Mouse (Mus musculus): ENCODE results near the gene Gale. TPM values are rescaled to one million over a fixed set of nuclear protein-coding genes. Genes with fewer than 3 reads are reported as not detected.
A peak's percentile ranks its signal among the peaks of the same experiment; 100 is the strongest.
"Not testable (repeated sequence)": the region's sequence is repeated elsewhere in the genome, so short reads cannot be mapped to it uniquely, and the experiment has no call there.

Gale gene
- total RNA-seq, 2 experiments from 2014 or later, result 2.8 to 4.0 TPM

DNA sequence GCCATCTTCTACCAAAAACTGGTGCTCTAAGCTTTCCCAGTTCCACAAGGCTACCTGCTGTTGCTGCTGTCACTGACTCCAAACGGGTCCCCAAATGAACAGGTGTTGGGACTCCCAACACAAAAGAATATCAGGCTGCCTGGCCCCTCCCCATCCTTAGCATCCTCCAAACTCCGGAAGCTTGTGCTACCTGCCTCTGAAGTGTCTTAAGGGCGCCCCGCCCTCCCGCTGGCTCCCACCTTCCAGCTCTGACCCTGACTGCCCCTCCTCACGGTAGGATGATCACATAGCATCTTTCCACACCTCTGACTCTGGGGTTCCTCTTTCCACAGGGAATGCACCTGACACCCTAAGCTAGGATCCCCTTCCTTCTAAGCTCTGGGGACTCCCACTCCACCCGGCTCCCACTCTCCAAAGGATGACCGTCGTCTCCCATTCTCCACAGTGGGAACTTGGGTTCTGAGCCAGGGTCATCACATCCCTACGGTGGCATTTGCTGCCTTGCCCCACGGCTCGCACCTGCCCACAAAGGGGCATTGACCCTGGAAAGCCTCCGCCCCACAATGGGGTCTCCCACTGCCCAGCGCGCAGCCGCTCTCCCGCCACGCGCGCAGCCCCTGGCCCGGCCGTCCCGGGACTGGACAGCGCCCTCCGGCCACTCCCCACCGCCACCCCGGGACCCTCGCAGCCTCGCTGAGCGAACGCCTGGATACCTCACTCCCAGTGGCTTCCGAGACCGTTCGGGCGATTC, 8.5 kb downstream of the Gale start:
- DNase-seq, result no peak

DNA sequence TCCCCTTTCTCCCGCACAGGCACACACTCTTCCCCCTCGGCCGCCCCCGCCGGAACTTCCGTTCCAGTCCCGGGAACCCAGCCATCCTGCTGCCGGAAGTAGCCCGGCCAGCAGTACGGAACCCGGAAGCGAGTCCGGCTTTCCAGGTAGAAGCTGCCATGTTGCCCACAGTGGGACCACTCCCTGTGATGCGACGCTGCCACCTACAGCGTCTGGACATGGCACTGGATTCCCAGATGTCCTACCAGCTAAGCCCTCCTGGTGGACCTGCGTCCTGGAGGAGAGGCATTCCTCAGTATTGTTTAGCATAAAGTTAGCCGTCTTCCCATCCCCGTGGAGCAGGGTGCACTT, 9.0 kb downstream of the Gale start, which contains the start of gene Lypla2:
Lypla2 (minus strand) TSS at position 71 of the 351 bp plus-strand sequence.
- peak; percentile 90 for DNase-seq

DNA sequence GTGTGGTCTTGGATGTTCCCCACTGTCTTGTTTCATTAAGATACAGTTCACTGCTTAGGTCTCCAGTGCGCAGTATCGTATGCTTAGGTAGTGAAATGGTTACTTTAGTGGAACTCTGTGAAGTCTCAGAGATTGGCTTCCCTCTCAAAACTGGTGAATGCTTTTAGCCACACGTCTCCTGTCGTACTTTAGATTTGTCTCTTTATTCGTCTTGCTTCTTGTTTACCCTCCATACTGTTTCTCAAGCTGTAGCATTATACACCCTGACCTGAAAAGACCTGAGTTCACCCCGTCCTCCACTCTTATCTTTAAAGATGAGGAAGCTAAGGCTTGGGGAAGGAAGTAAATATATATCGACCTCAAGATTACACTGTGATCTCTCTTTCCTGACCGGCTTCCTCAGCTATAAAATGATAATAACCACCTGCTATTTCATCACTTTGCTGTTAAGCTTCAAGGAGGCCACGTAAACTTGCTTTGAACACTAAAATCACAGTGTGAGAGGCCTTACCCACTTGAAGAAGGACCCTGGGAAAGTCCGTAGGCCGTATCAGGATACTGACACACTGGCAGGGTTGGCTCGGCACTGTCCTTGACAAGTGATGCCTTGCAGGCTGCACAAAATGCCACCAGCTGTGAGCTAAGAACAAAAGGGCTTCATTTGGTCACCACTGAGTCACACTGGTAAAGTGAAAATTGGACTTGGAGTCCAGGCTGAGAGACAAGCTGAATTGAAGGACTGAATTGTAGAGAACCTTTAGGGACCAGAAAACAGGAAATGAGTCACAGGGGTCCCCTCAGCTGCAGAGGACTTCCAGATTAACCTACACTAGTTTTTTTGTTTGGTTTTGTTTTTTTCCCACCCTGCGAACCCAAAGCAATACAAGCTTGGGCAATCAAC, 9.6 kb downstream of the Gale start:
- DNase-seq, result no peak

DNA sequence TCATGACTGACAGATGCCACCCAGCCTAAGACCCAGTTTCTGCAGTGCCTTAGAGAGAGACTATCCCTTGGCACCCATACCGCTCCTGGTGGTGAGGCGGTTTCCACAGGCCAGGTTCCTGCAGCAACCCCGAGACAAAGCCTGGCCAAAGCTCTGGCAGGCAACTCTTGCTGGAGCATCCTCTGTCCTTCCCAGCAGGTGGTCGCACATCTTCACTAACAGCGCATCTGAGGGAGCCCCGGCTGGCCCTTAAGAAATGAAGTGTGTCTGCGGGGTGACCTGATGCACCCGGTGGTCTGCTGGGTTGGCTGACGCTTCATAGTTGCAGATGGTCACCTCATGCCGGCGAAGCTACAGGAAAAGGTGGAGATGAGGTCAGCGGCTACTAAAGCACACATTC, 12.6 kb downstream of the Gale start:
- DNase-seq, result no peak

DNA sequence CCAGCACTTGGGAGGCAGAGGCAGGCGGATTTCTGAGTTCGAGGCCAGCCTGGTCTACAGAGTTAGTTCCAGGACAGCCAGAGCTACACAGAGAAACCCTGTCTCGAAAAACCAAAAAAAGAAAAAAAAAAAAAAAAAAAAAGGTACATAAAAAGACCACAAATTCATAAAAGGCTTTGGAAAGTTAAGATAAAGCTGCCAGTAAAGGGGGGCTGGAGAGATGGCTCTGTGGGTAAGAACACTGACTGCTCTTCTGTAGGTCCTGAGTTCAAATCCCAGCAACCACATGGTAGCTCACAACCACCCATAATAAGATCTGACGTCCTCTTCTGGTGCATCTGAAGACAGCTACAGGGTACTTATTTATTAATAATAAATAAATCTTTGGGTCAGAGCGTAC, 16.7 kb downstream of the Gale start:
- DNase-seq, result not testable (repeated sequence)

DNA sequence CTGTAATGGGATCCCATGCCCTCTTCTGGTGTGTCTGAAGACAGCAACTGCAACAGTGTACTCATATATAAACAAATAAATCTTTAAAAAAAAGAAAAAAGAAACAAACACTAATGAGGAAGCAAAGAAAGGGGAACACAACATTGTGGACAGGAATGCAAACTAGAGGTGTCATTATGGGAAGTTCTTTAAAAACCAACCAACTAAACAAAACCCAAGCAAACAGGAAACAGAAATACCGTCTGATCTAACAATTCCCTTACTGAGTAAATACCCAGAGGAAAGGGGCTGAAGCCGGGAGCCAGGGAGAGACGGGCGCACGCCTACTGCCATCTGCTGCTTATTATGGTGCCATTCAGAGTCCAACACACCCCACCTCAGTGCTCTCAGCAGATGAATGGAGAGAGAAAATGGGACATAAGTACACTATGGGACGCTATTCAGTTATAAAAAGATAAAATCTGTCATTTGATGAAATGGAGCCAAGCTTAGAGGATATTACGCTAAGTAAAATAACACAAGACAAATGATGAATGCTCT, 18.1 kb downstream of the Gale start:
- no peak for DNase-seq

DNA sequence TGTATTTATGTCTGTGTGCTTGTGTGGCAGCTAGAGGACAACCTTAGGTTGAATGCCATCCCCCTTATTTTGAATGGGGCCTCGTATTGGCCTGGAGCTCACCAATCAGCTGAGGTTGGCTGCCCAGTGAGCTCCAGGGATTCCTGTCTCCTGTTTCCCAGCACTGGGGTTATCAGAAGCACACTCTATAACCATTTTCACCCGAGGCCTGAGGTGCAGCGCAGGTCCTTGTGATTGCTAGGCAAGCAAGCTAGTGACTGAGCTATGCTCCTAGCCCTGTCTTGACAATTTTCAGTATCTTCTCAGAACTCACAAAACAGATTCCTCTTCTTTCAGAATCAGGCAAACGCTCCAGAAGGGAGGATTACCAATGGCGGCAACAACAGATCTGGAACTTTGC, 21.0 kb downstream of the Gale start:
- no peak for DNase-seq

DNA sequence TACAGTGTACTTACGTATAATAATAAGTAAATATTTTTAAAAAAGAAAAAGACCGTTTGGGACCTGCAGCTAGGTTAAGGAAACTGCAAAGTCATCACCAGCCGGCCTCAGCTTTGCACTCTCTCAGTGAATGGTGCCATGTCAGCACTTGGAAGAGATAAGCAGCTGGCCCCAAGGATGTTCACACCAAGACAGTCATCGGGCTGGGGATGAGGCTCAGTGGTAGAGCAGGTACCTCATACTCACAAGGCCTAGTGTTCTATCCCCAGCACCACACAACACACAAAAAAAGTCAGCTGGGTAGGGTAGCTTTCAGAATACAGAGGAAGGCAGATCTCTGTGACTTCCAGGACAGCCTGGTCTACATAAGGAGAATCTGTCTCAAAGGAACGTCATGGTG, 21.7 kb downstream of the Gale start:
- DNase-seq, result no peak

DNA sequence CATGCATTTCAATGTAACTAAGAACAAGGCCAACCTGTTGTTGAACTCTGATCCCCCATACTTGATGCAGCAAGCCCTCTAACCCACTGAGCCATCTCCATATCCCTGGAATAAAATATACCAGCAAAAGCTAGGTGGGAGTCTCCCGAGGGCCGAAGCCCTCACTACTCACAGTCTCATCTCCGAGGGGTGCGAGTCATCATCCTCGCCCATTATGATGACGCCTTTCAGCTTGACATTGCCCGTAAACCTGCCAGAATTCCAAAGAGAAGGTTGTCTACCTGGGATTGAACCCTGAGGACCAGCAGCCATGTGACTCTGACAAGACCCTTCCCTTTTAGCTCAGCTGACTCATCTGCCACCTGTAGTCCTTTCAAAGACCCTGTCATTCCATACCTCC, 22.2 kb downstream of the Gale start:
- DNase-seq, result no peak

DNA sequence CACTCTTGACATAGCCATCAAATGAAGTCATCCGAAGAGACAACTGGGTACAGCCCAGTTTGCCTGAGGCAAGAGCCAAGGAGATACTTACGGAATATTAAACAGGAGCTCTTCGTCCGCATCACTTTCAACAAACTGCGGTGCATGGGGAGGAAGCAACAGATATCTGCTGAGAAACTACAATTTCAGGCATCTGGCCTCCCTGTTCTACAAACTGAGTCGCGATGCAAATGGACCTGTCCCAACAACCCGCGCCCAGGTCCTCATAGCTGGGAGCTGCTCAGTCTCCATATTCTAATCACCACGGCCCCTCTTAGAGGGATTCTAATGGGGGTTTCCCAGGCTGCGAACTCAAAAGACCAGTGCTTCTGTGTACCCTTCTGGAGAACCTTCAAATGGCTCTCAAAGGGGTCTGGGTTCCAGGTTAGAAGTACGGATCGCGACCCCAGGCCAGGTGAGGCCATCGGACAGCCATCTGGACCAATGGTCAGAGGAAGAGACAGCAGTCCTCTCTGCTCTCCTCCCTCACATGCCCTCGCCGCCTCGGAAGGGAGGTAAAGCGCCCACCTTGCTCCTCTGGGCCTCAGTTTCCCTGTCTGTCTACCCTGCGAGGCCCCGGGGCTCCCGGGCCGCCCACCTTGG, 22.9 kb downstream of the Gale start:
- DNase-seq, result no peak

DNA sequence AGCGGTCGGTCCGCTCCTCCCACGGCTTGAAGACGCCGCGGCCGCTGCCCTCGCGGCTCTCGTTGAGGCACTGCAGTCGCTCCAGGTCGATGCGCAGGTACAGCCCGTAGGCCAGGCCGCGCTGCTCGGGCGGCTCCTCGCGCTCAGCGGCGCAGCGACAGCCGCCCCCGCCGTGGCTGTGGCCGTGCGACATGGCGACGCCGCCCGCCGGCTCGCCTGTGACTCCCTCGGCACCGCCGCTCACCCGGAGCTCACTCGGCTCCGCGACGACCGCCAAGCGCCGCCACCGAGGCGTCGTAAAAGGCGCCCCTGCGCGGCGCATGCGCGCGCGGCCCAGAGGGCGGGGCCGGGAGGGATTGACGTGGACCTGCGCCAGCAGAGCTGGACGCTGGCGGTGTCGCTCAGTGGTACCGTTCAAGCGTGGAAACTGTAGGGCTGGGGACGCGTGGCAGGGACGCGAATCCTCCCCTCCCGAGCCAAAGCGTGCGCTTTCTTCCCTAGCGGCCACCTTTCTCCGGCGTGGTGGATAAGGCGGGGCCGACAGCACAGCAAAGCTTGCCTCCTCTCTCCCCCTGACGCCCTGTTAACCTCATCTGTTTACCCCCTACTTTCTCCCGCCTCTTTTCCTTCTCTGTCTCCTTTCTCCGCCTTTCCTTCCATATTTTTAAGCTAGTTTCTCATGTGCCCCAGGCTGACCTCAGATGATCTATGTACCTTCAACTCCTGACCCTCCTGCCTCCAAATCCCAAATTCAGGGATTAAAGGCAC, 23.6 kb downstream of the Gale start, which contains the start of gene Pithd1:
Pithd1 (minus strand) TSS at position 322 of the 768 bp plus-strand sequence.
- peak; percentile 93 for DNase-seq

DNA sequence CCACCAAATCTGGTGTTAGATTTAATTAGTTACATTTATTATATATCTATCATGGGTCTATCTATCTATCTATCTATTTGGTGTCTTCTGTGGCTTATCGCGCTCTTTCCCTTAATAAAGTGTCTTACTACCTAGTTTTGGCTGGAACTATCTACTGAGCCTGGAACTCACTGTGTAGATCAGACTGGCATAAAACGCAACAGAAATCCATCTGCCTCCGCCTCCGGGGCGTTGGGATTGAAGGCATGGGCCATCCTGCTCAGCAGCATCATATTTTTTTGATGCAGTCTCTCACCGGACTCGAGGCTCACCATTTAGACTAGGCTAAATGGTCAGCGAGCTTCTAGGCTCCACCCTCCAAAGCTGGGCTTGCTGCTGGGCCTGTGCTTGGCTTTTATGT, 24.2 kb downstream of the Gale start:
- DNase-seq, result no peak

DNA sequence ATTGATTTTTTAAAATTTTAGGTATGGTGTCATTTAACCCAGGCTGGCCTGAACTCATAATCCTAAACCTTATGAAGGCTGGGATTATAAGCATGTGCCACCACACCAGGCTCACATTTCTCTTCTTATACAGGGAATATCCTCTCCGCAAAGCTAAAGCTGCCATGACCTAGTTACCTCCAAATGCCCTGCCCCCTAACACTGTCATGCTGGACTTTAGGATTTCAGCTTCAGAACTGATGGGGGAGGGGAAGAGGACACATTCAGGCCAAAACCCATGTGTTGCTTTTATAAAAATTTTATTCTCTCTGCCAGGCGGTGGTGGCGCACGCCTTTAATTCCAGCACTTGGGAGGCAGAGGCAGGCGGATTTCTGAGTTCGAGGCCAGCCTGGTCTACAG, 30.4 kb downstream of the Gale start:
- no peak for DNase-seq

DNA sequence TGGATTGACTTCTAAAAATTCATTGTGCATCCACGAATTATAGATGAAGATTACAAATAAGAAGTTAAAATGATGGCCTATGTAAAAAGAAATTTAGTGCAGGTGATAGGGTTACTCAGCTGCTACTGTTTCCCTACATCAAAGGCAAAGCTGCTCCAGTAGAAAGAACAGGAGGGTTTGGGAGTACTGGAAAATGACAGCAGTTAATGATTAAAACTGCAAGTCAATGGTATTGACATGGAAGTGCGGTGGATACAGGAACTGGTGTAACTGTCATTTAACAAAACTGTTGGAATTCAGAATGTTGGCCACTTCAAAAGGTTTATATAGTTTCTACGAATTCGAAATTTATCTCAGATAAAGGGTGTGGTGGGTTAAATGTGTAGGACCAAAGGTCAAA, 31.6 kb downstream of the Gale start:
- DNase-seq, result no peak

DNA sequence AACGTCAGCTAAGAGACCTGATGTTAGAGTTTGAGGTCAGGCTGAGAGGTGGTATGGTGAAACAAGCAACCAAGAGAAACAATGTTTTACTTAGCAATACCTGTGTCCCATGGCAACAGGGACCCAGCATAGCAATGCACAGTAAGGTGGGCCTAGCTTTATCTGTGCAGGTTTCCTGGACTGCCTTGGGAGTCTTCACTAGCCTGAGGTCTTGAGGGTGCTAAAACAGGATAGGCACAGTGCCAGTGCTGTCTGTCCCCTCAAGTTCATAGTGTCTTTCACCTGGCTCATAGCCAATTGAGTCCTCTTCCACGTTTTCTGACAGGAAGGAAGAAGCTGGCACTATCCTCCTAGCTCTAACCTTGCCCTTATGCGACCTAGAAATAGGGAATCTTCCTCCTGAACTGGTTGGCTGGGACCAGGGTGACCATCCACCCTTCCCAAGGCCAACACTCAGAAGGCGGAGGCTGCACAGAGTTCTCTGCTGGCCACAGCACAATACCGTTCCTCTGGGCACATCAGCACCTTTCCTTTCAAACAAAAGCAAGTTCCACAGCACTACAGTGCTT, 40.7 kb downstream of the Gale start:
- DNase-seq, result no peak

DNA sequence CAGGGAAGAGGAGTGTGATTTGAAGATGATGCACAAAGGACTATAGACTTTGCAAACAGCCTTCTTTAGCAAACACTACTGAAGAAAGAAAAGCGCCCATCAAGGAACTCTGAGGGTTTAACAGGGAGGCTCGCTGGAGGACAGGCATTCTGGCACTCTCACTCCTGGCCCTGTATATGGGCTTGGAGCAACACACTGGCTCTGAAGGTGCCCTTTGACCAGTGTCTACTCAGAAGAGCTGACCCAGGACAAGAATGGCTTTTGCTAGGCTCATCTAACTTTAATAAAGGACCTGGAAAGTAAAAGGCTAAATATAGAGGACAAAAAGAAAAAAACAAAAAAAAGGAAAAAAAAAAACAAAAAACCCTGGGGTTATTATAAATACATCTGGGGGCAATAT, 41.4 kb downstream of the Gale start:
- DNase-seq, result no peak

DNA sequence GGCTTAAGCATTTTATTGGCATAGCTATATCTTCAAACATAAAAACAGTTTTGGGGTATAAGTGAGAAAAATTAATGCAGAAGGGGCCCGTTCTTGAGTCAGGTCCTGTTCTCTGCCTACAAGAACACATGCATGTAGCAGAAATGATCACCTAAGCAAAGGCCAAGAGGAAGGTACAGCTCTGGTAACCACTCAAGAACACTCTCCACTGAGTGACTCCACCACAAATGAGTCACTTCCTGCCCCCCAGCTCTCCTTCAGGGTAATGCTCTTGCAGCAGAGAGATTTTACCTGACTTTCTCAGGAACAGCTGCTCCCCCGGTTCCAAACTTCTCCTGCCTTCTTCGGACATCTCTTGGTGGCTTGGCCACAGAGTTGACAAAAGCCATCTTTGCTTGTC, 43.3 kb downstream of the Gale start:
- no peak for DNase-seq

DNA sequence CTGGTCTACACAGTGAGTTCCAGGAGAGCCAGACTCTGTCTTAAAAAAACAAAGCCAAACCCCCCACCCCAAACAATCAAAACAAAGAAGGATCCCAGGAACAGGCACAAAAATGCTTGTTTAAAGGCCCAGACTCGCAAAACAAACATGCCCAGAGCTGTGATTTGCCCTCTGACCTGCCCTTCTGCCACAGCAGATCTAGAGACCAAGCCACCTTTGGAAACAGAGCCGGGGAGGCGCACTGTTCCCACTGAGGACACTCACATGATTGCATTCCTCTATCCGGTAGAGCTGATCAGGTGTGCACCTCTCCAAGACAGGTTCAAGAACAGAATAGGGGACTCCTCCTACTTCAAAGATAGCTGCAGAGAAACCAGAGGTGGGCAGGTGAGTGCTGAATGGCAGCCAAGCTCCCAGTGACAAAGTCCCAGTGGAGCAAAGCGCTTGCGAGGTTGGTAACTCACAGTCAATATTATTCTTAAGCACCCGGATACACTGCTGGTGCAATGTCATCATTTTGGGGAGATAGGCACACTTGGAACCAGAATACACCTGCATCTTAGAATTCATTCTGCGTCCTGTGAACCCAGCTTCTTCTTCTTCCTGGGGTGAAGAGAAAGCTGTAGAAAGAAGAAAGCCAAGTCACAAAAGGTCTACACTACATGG, 45.4 kb downstream of the Gale start:
- DNase-seq, result no peak

DNA sequence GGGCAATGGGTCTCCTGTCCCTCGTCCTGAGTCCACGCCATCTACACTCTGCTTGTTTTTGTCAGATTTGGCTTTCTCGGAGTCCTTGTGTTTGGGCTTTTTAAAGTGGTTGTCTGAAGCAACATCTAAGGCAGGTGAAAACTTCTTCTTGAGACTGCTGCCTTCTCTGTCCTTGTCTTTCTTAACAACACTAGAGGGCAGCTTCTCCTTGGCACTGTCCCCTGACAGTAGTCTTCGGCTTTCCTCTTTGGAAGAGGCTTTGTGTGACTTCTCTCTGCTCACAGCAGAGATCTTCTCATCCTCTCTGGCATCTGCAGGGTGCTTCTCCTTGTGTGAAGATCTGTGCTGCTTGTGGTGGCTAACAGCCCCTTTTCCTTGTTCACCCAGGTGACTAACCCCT, 47.1 kb downstream of the Gale start:
- no peak for DNase-seq

DNA sequence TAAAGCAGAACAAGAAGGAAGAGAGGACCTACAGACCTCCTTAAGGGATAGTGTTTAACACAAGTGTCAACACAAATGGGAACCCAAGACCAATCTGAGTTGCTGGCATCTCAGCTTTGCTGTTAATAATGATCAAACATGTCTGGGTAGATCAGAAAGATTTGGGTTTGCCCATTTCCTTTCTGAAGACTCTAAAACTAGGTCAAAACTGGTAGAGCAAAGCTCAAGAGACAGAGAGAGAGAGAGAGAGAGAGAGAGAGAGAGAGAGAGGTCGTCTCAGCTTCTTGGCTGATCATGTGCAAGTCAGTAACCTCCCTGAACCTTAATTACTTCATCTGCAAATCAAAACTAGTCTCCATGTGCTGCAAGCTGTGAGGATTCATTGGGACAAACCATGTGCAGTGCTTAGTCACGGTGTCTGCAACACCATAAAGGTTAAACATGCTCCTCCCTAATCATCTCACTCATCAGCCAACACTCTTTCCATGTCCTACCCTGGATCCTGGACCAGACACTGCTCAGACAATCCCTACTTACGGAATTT, 52.6 kb downstream of the Gale start:
- no peak for DNase-seq
